Mouse (Mus musculus) embryonic facial prominence, embryonic 10.5 days (tissue): ENCODE results near the gene Clybl. TPM values are rescaled to one million over a fixed set of nuclear protein-coding genes. Genes with fewer than 3 reads are reported as not detected.
A peak's percentile ranks its signal among the peaks of the same experiment; 100 is the strongest.

Source experiments
- DNase-seq: peaks from one replicate; pipeline ENCODE4 v3.0.0-alpha.2; 2017; ENCODE audit warnings: low spot score
- H3K27ac ChIP-seq: fragments of 300-500 bp; sonication (generic); replicated peaks from 2 replicates; pipeline ENCODE4 v1.5.1; 2016; ENCODE audit warnings: mild to moderate bottlenecking
- H3K27me3 ChIP-seq: fragments of 300-500 bp; sonication (generic); replicated peaks from 2 replicates; pipeline ENCODE4 v1.6.1; 2016; ENCODE audit warnings: low read depth, mild to moderate bottlenecking; ENCODE audit not compliant: poor library complexity, severe bottlenecking
- H3K36me3 ChIP-seq: fragments of 300-500 bp; sonication (generic); replicated peaks from 2 replicates; pipeline ENCODE4 v1.6.1; 2016; ENCODE audit warnings: mild to moderate bottlenecking, moderate library complexity
- H3K4me1 ChIP-seq: fragments of 300-500 bp; sonication (generic); 2 replicates; pipeline ENCODE4 v1.6.1; 2016
- H3K4me3 ChIP-seq: fragments of 300-500 bp; sonication (generic); 2 replicates; pipeline ENCODE4 v1.5.1; 2016; ENCODE audit warnings: mild to moderate bottlenecking, moderate library complexity
- H3K9me3 ChIP-seq: fragments of 300-500 bp; sonication (generic); 2 replicates; pipeline ENCODE4 v1.6.1; 2016; ENCODE audit warnings: mild to moderate bottlenecking
- WGBS: fragments of 180-500 bp; shearing (Covaris S2); methylation state at CpG from one replicate; pipeline ENCODE4 v1.1.7; 2016; 5-methylcytosine and 5-hydroxymethylcytosine counted together
- polyA plus RNA-seq: library from polyadenylated mRNA; unstranded; fragments of >200 nt; fragmentation: Nextera tagmentation; extraction: Ambion mirVana; gene quantifications from 2 replicates; pipeline ENCODE4 v1.2.1, GENCODE M21; 2016

The Clybl gene
- polyA plus RNA-seq, 1 experiment from 2014 or later, result 21.8 TPM

GRCm38 (mm10) chr14:122389684-122390370 is 208.3 kb downstream of the Clybl start:
- peaks cover 24% of the 10 kb centered on the region for H3K27me3 ChIP-seq
- no peak overlapping the region for H3K27ac ChIP-seq
- H3K4me3 ChIP-seq, result no peak overlapping the region
- H3K4me1 ChIP-seq, result no peaks in the 10 kb centered on the region
- peak; percentile 4 for DNase-seq
- WGBS, result 86% methylated on average over 13 of the region's 13 CpGs
- H3K9me3 ChIP-seq, result no peaks in the 10 kb centered on the region
- H3K36me3 ChIP-seq, result no peaks in the 10 kb centered on the region

GRCm38 (mm10) chr14:122390935-122391334 is 209.4 kb downstream of the Clybl start:
- no peak overlapping the region for H3K27ac ChIP-seq
- H3K27me3 ChIP-seq, result peaks cover 24% of the 10 kb centered on the region
- DNase-seq, result peak; percentile 6
- no peaks in the 10 kb centered on the region for H3K4me1 ChIP-seq
- H3K9me3 ChIP-seq, result no peaks in the 10 kb centered on the region
- 59% methylated on average over 4 of the region's 4 CpGs for WGBS
- no peaks in the 10 kb centered on the region for H3K36me3 ChIP-seq
- no peak overlapping the region for H3K4me3 ChIP-seq

GRCm38 (mm10) chr14:122393119-122393518 is 211.6 kb downstream of the Clybl start:
- 90% methylated on average over 1 of the region's 1 CpGs for WGBS
- Histone ChIP-seq H3K27ac (no peak overlapping the region), H3K9me3 (no peaks in the 10 kb centered on the region), H3K4me1 (no peaks in the 10 kb centered on the region), H3K4me3 (no peak overlapping the region), H3K36me3 (no peaks in the 10 kb centered on the region), H3K27me3 (peaks cover 32% of the 10 kb centered on the region)
- no peak for DNase-seq

GRCm38 (mm10) chr14:122398676-122399075 is 217.2 kb downstream of the Clybl start:
- DNase-seq, result no peak
- Histone ChIP-seq H3K36me3 (no peaks in the 10 kb centered on the region), H3K4me3 (no peak overlapping the region), H3K27me3 (peaks cover 50% of the 10 kb centered on the region), H3K27ac (no peak overlapping the region), H3K4me1 (peaks cover 13% of the 10 kb centered on the region), H3K9me3 (no peaks in the 10 kb centered on the region)
- 52% methylated on average over 4 of the region's 4 CpGs for WGBS

GRCm38 (mm10) chr14:122399906-122400305 is 218.4 kb downstream of the Clybl start:
- Histone ChIP-seq H3K4me1 (peaks cover 14% of the 10 kb centered on the region), H3K9me3 (no peaks in the 10 kb centered on the region), H3K36me3 (no peaks in the 10 kb centered on the region), H3K4me3 (no peak overlapping the region), H3K27ac (no peak overlapping the region), H3K27me3 (peaks cover 62% of the 10 kb centered on the region)
- 86% methylated on average over 5 of the region's 5 CpGs for WGBS
- no peak for DNase-seq

GRCm38 (mm10) chr14:122401886-122402285 is 220.4 kb downstream of the Clybl start:
- no peak for DNase-seq
- Histone ChIP-seq H3K27ac (no peak overlapping the region), H3K36me3 (no peaks in the 10 kb centered on the region), H3K9me3 (no peaks in the 10 kb centered on the region), H3K4me3 (no peak overlapping the region), H3K27me3 (peaks cover 76% of the 10 kb centered on the region), H3K4me1 (peaks cover 31% of the 10 kb centered on the region)
- whole genome bisulfite sequencing, result 55% methylated on average over 11 of the region's 11 CpGs

GRCm38 (mm10) chr14:122402716-122403258 is 221.3 kb downstream of the Clybl start:
- H3K4me1 ChIP-seq, result peaks cover 35% of the 10 kb centered on the region
- H3K36me3 ChIP-seq, result no peaks in the 10 kb centered on the region
- H3K4me3 ChIP-seq, result no peak overlapping the region
- 18% methylated on average over 12 of the region's 12 CpGs for WGBS
- no peak overlapping the region for H3K27ac ChIP-seq
- peaks cover 79% of the 10 kb centered on the region for H3K27me3 ChIP-seq
- H3K9me3 ChIP-seq, result no peaks in the 10 kb centered on the region
- DNase-seq, result no peak

- H3K27me3 ChIP-seq, result peaks cover 86% of the 10 kb centered on the region
These were observed 222.0 kb downstream of the Clybl start for GRCm38 (mm10) chr14:122403422-122403940.

GRCm38 (mm10) chr14:122404596-122405154 is 223.2 kb downstream of the Clybl start:
- 78% methylated on average over 7 of the region's 7 CpGs for WGBS
- Histone ChIP-seq H3K27ac (no peak overlapping the region), H3K9me3 (no peaks in the 10 kb centered on the region), H3K36me3 (no peaks in the 10 kb centered on the region), H3K4me3 (no peak overlapping the region), H3K4me1 (peaks cover 35% of the 10 kb centered on the region), H3K27me3 (peaks cover 98% of the 10 kb centered on the region)
- no peak for DNase-seq

More at GRCm38 (mm10) chr14:122403422-122403940, 222.0 kb downstream of the Clybl start:
- Histone ChIP-seq H3K27ac (no peak overlapping the region), H3K4me3 (no peak overlapping the region), H3K9me3 (no peaks in the 10 kb centered on the region), H3K4me1 (peaks cover 35% of the 10 kb centered on the region), H3K36me3 (no peaks in the 10 kb centered on the region)
- no peak for DNase-seq
- WGBS, result 74% methylated on average over 3 of the region's 3 CpGs

- Histone ChIP-seq H3K27me3 (peaks cover 100% of the 10 kb centered on the region), H3K27ac (no peak overlapping the region)
- DNase-seq, result no peak
These were observed 223.7 kb downstream of the Clybl start for GRCm38 (mm10) chr14:122405236-122405635.

GRCm38 (mm10) chr14:122405897-122406540 is 224.5 kb downstream of the Clybl start:
- Histone ChIP-seq H3K27ac (peak overlapping the region; percentile 72; the same call in 1 of the 2 replicates), H3K4me1 (peaks cover 35% of the 10 kb centered on the region), H3K27me3 (peaks cover 100% of the 10 kb centered on the region), H3K9me3 (no peaks in the 10 kb centered on the region), H3K4me3 (peak overlapping the region; percentile 54), H3K36me3 (no peaks in the 10 kb centered on the region)
- peak; percentile 46 for DNase-seq
- 2% methylated on average over 18 of the region's 18 CpGs for WGBS

More at GRCm38 (mm10) chr14:122405236-122405635, 223.7 kb downstream of the Clybl start:
- WGBS, result 52% methylated on average over 12 of the region's 12 CpGs
- H3K4me3 ChIP-seq, result no peak overlapping the region; the same call in 1 of the 2 replicates
- peaks cover 35% of the 10 kb centered on the region for H3K4me1 ChIP-seq
- no peaks in the 10 kb centered on the region for H3K9me3 ChIP-seq
- no peaks in the 10 kb centered on the region for H3K36me3 ChIP-seq

GRCm38 (mm10) chr14:122406541-122407219 is 225.2 kb downstream of the Clybl start:
- H3K27ac ChIP-seq, result peak overlapping the region; percentile 72
- H3K4me3 ChIP-seq, result peak overlapping the region; percentile 54
- WGBS, result 1% methylated on average over 58 of the region's 58 CpGs
- peaks cover 38% of the 10 kb centered on the region for H3K4me1 ChIP-seq
- no peaks in the 10 kb centered on the region for H3K36me3 ChIP-seq
- peak; percentile 68 for DNase-seq
- peaks cover 100% of the 10 kb centered on the region for H3K27me3 ChIP-seq
- H3K9me3 ChIP-seq, result no peaks in the 10 kb centered on the region
